Mouse (Mus musculus): Measurements from ENCODE around the gene Npas2.

DNA sequence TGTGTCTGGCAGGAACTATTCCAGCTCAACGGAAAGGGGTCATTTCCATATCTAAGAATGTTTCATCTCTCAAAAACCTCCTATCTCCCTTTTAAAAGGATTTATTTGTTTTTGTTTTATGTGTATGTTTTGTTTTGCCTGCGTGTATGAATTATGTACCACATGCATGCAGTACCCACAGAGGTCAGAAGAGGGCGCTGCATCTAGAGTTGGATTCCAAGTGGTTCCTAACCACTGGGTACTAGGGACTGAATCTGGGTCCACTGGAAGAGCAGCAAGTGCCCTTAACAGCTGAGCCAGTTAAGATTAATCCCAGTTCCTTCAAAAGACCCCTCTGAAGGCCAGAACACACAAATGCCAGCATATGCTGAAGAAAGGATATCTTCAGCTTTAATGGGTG lies 24.1 kb downstream of the Npas2 start:
- TF ChIP-seq TAL1 (conservative IDR thresholded peaks at IDR 0.05; ENCODE audit: low read depth, low read length): no peak
- TF ChIP-seq CTCF (IDR thresholded peaks at IDR 0.05; ENCODE audit: low read depth, low read length): peak; percentile 70

Data from G1E (cell line).